ENCODE assay signal across 17 mouse cellular contexts in genomic region chr10:70688881-70689280, GRCm38 (mm10). TPM values are rescaled to one million over a fixed set of nuclear protein-coding genes. Genes with fewer than 3 reads are reported as not detected.
A peak's percentile ranks its signal among the peaks of the same experiment; 100 is the strongest.
DNase-seq lines count a peak whose midpoint lies in the region; ATAC-seq and TF ChIP-seq lines count a peak whose summit lies in the region.
"Had no signal": no experiment of that assay in that cellular context is flagged by ENCODE, and none has a peak within 500 bp of the region (broad histone marks: within the 10 kb centered on the region; RNA-seq: fewer than 3 reads in every experiment).

No protein-coding gene starts in this region.

- H3K27me3 ChIP-seq in forebrain, postnatal 0 days (ENCODE audit: insufficient read depth, low read length), result no peaks in the 10 kb centered on the region
- H3K27me3 ChIP-seq in forebrain, embryonic 11.5 days (ENCODE audit: control insufficient read depth, insufficient read depth, low read length), result no peaks in the 10 kb centered on the region
- no peaks in the 10 kb centered on the region for H3K27me3 ChIP-seq in intestine, embryonic 14.5 days (replicated peaks; ENCODE audit: control insufficient read depth, insufficient read depth, low read length)
- no peaks in the 10 kb centered on the region for H3K27me3 ChIP-seq in intestine, embryonic 16.5 days (replicated peaks; ENCODE audit: control insufficient read depth, insufficient read depth, low read length)
- no peaks in the 10 kb centered on the region for H3K27me3 ChIP-seq in embryonic facial prominence, embryonic 10.5 days (replicated peaks; ENCODE audit: low read depth, poor library complexity, severe bottlenecking)
- H3K27me3 ChIP-seq: limb, embryonic 15.5 days; lung, embryonic 15.5 days; neural tube, embryonic 13.5 days had no signal

- no peak overlapping the region for H3K27ac ChIP-seq in forebrain, postnatal 0 days (ENCODE audit: low read depth, low read length)
- no peak overlapping the region for H3K27ac ChIP-seq in forebrain, embryonic 11.5 days (ENCODE audit: low read depth, low read length)
- no peak overlapping the region for H3K27ac ChIP-seq in intestine, embryonic 14.5 days (ENCODE audit: low read depth)
- no peak overlapping the region for H3K27ac ChIP-seq in intestine, embryonic 16.5 days (ENCODE audit: low read length)
- no peak overlapping the region for H3K27ac ChIP-seq in embryonic facial prominence, embryonic 10.5 days (replicated peaks)
- H3K27ac ChIP-seq: left cerebral cortex, adult 2 months; limb, embryonic 15.5 days; lung, embryonic 15.5 days had no signal

- H3K36me3 ChIP-seq in forebrain, postnatal 0 days (ENCODE audit: insufficient read depth), result no peaks in the 10 kb centered on the region
- no peaks in the 10 kb centered on the region for H3K36me3 ChIP-seq in forebrain, embryonic 11.5 days (ENCODE audit: control insufficient read depth, insufficient read depth, low read length)
- H3K36me3 ChIP-seq in intestine, embryonic 14.5 days (ENCODE audit: control insufficient read depth, insufficient read depth, low read length), result no peaks in the 10 kb centered on the region
- no peaks in the 10 kb centered on the region for H3K36me3 ChIP-seq in intestine, embryonic 16.5 days (ENCODE audit: control insufficient read depth, insufficient read depth, low read length)
- H3K36me3 ChIP-seq in embryonic facial prominence, embryonic 10.5 days (replicated peaks), result no peaks in the 10 kb centered on the region
- H3K36me3 ChIP-seq: limb, embryonic 15.5 days; lung, embryonic 15.5 days; neural tube, embryonic 13.5 days had no signal

- no peak overlapping the region for H3K9ac ChIP-seq in forebrain, postnatal 0 days
- no peak overlapping the region for H3K9ac ChIP-seq in forebrain, embryonic 11.5 days (ENCODE audit: low read length)
- H3K9ac ChIP-seq in intestine, embryonic 14.5 days (ENCODE audit: low read length), result no peak overlapping the region
- H3K9ac ChIP-seq in intestine, embryonic 16.5 days (ENCODE audit: low read depth, low read length), result no peak overlapping the region
- H3K9ac ChIP-seq: limb, embryonic 15.5 days; lung, embryonic 15.5 days; neural tube, embryonic 13.5 days had no signal

- WGBS in forebrain, postnatal 0 days, result 61% methylated on average over 8 of the region's 8 CpGs
- 82% methylated on average over 8 of the region's 8 CpGs for WGBS in forebrain, embryonic 11.5 days
- WGBS in intestine, embryonic 14.5 days, result 33% methylated on average over 8 of the region's 8 CpGs
- 51% methylated on average over 8 of the region's 8 CpGs for WGBS in intestine, embryonic 16.5 days
- 68% methylated on average over 8 of the region's 8 CpGs for WGBS in embryonic facial prominence, embryonic 10.5 days

- ATAC-seq in forebrain, postnatal 0 days, result no peak
- ATAC-seq in forebrain, embryonic 11.5 days (replicated peaks; ENCODE audit: low FRiP score), result no peak
- no peak for ATAC-seq in intestine, embryonic 14.5 days (replicated peaks; ENCODE audit: low FRiP score, low TSS enrichment, low read depth)
- ATAC-seq in intestine, embryonic 16.5 days, result no peak
- ATAC-seq: midbrain, embryonic 16.5 days had no signal

- DNase-seq in forebrain, postnatal 0 days, result peak; percentile 36
- DNase-seq in forebrain, embryonic 11.5 days (ENCODE audit: low spot score), result no peak
- DNase-seq in intestine, embryonic 14.5 days (ENCODE audit: low spot score), result peak; percentile 52
- peak; percentile 10 for DNase-seq in lung, postnatal 14 days
- DNase-seq in lung, postnatal 25 days (ENCODE audit: low spot score), result no peak
- peak; percentile 15 for DNase-seq in embryonic facial prominence, embryonic 10.5 days (ENCODE audit: low spot score)
- no peak for DNase-seq in embryo, embryonic 10 days (ENCODE audit: low spot score)
- DNase-seq: cerebellum, adult 9-10 months; gastrocnemius, adult 2 months; kidney, postnatal 14 days; thymus, adult 2 months had no signal

- no peak overlapping the region for H3K4me2 ChIP-seq in forebrain, postnatal 0 days (ENCODE audit: low read depth)
- H3K4me2 ChIP-seq in forebrain, embryonic 11.5 days (ENCODE audit: low read depth, low read length, severe bottlenecking), result no peak overlapping the region
- H3K4me2 ChIP-seq in intestine, embryonic 14.5 days (ENCODE audit: low read length), result 0 out of 2 replicates have a peak overlapping the region, but pooled peaks have one; percentile 11
- no peak overlapping the region for H3K4me2 ChIP-seq in intestine, embryonic 16.5 days (ENCODE audit: low read depth, low read length)
- H3K4me2 ChIP-seq: limb, embryonic 15.5 days; lung, embryonic 15.5 days; neural tube, embryonic 13.5 days had no signal

- H3K4me3 ChIP-seq in forebrain, postnatal 0 days (ENCODE audit: low read depth, low read length), result no peak overlapping the region
- no peak overlapping the region for H3K4me3 ChIP-seq in forebrain, embryonic 11.5 days (ENCODE audit: low read depth, low read length)
- no peak overlapping the region for H3K4me3 ChIP-seq in intestine, embryonic 14.5 days (ENCODE audit: low read depth, low read length)
- H3K4me3 ChIP-seq in intestine, embryonic 16.5 days (ENCODE audit: low read length), result no peak overlapping the region
- no peak overlapping the region for H3K4me3 ChIP-seq in embryonic facial prominence, embryonic 10.5 days
- H3K4me3 ChIP-seq: gastrocnemius, adult 2 months; left cerebral cortex, adult 2 months; limb, embryonic 15.5 days; lung, embryonic 15.5 days; neural tube, embryonic 13.5 days had no signal

- no peak for TF ChIP-seq CTCF in forebrain, postnatal 0 days (IDR thresholded peaks at IDR 0.05; ENCODE audit: low read depth)

- 0 out of 2 replicates have a peak, but pooled peaks cover 4% of the 10 kb centered on the region for H3K4me1 ChIP-seq in forebrain, postnatal 0 days (ENCODE audit: insufficient read depth)
- H3K4me1 ChIP-seq in forebrain, embryonic 11.5 days (replicated peaks; ENCODE audit: control insufficient read depth, insufficient read depth, low read length), result peaks cover 12% of the 10 kb centered on the region
- H3K4me1 ChIP-seq in intestine, embryonic 14.5 days (replicated peaks; ENCODE audit: control insufficient read depth, insufficient read depth, low read length), result peaks cover 7% of the 10 kb centered on the region; the same call in 1 of the 2 replicates
- no peaks in the 10 kb centered on the region for H3K4me1 ChIP-seq in intestine, embryonic 16.5 days (ENCODE audit: control insufficient read depth, insufficient read depth, low read length)
- H3K4me1 ChIP-seq in embryonic facial prominence, embryonic 10.5 days, result peaks cover 33% of the 10 kb centered on the region
- H3K4me1 ChIP-seq: limb, embryonic 15.5 days; lung, embryonic 15.5 days had no signal

- H3K9me3 ChIP-seq in forebrain, postnatal 0 days (ENCODE audit: low read length), result no peaks in the 10 kb centered on the region
- no peaks in the 10 kb centered on the region; the same call in 1 of the 2 replicates for H3K9me3 ChIP-seq in forebrain, embryonic 11.5 days (ENCODE audit: control insufficient read depth, low read length)
- H3K9me3 ChIP-seq in intestine, embryonic 14.5 days (ENCODE audit: control insufficient read depth, low read length), result no peaks in the 10 kb centered on the region
- no peaks in the 10 kb centered on the region for H3K9me3 ChIP-seq in intestine, embryonic 16.5 days (ENCODE audit: control insufficient read depth, low read length)
- H3K9me3 ChIP-seq in embryonic facial prominence, embryonic 10.5 days, result no peaks in the 10 kb centered on the region
- H3K9me3 ChIP-seq: limb, embryonic 15.5 days; lung, embryonic 15.5 days; neural tube, embryonic 13.5 days had no signal

RNA-seq across cellular contexts. Expression of gene Phyhipl, which starts 33.1 kb away (rescaled TPM):
- total RNA-seq in forebrain, postnatal 0 days (2014; rRNA removed), result 23.5 and 35.4 TPM in 2 replicates
- 152 and 229 TPM in 2 replicates for polyA plus RNA-seq in forebrain, postnatal 0 days (2015; fragmentation: Nextera tagmentation; extraction: Ambion mirVana)
- 32.1 and 34.5 TPM in 2 replicates for polyA plus RNA-seq in forebrain, embryonic 11.5 days (2014; fragmentation: Nextera tagmentation; extraction: Ambion mirVana)
- 4.8 and 6.0 TPM in 2 replicates for polyA plus RNA-seq in intestine, embryonic 14.5 days (2014; fragmentation: Nextera tagmentation; extraction: Ambion mirVana)
- 2.5 and 2.7 TPM in 2 replicates for polyA plus RNA-seq in intestine, embryonic 16.5 days (2015; fragmentation: Nextera tagmentation; extraction: Ambion mirVana)
- 9.2 and 18.5 TPM in 2 replicates for polyA plus RNA-seq in embryonic facial prominence, embryonic 10.5 days (2016; fragmentation: Nextera tagmentation; extraction: Ambion mirVana)
- total RNA-seq: gastrocnemius, adult 2 months had no signal

Comparison
In these comparisons a context has a peak if more than half of its experiments do, and no peak if none do; other contexts are left out.
1. DNase-seq: peak in forebrain, postnatal 0 days (single experiment), intestine, embryonic 14.5 days (single experiment), lung, postnatal 14 days (single experiment) and embryonic facial prominence, embryonic 10.5 days (single experiment); none in forebrain, embryonic 11.5 days (single experiment), lung, postnatal 25 days (single experiment) and embryo, embryonic 10 days (single experiment).